Mouse (Mus musculus) heart, embryonic 10.5 days (tissue): ENCODE measurements around the gene Otx2. TPM values are rescaled to one million over a fixed set of nuclear protein-coding genes. Genes with fewer than 3 reads are reported as not detected.

Experiments
- DNase-seq: peaks from one replicate; pipeline ENCODE4 v3.0.0-alpha.2; 2017; ENCODE audit warnings: low spot score
- H3K27ac ChIP-seq: fragments of 300-500 bp; sonication (generic); 2 replicates; pipeline ENCODE4 v1.5.1; 2016; ENCODE audit warnings: mild to moderate bottlenecking
- H3K27me3 ChIP-seq: fragments of 300-500 bp; sonication (generic); 2 replicates; pipeline ENCODE4 v1.6.1; 2016; ENCODE audit warnings: mild to moderate bottlenecking; ENCODE audit not compliant: poor library complexity, insufficient read depth, severe bottlenecking
- H3K36me3 ChIP-seq: fragments of 300-500 bp; sonication (generic); 2 replicates; pipeline ENCODE4 v1.6.1; 2016; ENCODE audit warnings: mild to moderate bottlenecking, moderate library complexity
- H3K4me1 ChIP-seq: fragments of 300-500 bp; sonication (generic); 2 replicates; pipeline ENCODE4 v1.6.1; 2016; ENCODE audit warnings: mild to moderate bottlenecking
- H3K4me3 ChIP-seq: fragments of 300-500 bp; sonication (generic); 2 replicates; pipeline ENCODE4 v1.5.1; 2016; ENCODE audit warnings: mild to moderate bottlenecking, moderate library complexity
- H3K9me3 ChIP-seq: fragments of 300-500 bp; sonication (generic); 2 replicates; pipeline ENCODE4 v1.6.1; 2016; ENCODE audit warnings: mild to moderate bottlenecking, moderate library complexity
- WGBS: fragments of 180-500 bp; shearing (Covaris S2); methylation state at CpG from one replicate; pipeline ENCODE4 v1.1.7; 2016; 5-methylcytosine and 5-hydroxymethylcytosine counted together
- polyA plus RNA-seq: library from polyadenylated mRNA; unstranded; fragments of >200 nt; fragmentation: Nextera tagmentation; extraction: Ambion mirVana; gene quantifications from 2 replicates; pipeline ENCODE4 v1.2.1, GENCODE M21; 2016

Gene Otx2
- polyA plus RNA-seq, 1 experiment from 2014 or later = 0.20 TPM

DNA sequence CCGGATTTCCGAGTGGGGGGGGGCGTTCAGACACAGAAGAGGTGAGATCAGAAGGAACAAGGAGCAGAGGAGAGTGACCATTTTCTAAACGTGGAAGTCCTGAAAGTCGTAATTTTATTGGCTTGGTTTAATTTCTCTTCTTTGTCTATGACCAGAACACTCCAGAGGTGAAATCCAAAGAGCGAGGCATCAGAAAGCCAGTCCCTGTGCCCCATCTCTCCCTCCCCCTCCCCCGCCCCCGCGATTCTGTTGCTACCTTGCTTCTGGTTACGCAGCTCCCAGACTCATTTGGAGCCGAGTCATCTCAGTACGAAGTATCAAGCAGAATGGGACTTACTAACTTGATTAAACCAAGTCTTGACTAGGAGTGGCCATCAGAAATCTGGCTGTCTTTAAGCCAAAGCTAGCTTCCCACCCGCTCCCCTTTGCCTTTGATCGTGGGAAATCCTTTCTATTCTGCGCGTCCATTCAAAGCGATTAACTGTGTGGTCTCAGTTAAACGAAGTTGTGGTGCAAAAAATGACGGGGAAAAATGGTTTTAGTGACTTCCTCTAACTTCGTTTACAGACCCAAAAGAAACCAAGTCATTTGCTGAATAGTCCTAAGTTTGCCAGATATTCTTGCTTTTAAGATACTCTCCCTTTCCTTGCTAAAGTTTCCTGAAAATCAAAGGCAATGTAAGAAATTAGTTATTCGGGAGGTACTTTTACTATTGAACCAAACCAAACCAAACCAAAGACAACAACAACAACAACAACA, 17.6 kb downstream of the Otx2 start:
- DNase-seq = peak; percentile 0
- Histone ChIP-seq H3K27ac (no peak overlapping the region), H3K27me3 (peaks cover 100% of the 10 kb centered on the region), H3K9me3 (no peaks in the 10 kb centered on the region), H3K4me3 (peak overlapping the region; percentile 45), H3K36me3 (no peaks in the 10 kb centered on the region), H3K4me1 (peaks cover 20% of the 10 kb centered on the region)
- 7% methylated on average over 21 of the region's 21 CpGs for WGBS

GRCm38 (mm10) chr14:48655073-48655791, 18.4 kb downstream of the Otx2 start:
- H3K4me3 ChIP-seq = peak overlapping the region; percentile 45
- no peaks in the 10 kb centered on the region for H3K9me3 ChIP-seq
- no peak overlapping the region for H3K27ac ChIP-seq
- peaks cover 20% of the 10 kb centered on the region for H3K4me1 ChIP-seq
- WGBS = 2% methylated on average over 33 of the region's 33 CpGs
- H3K36me3 ChIP-seq = no peaks in the 10 kb centered on the region
- peak; percentile 66 for DNase-seq
- peaks cover 99% of the 10 kb centered on the region for H3K27me3 ChIP-seq

DNA sequence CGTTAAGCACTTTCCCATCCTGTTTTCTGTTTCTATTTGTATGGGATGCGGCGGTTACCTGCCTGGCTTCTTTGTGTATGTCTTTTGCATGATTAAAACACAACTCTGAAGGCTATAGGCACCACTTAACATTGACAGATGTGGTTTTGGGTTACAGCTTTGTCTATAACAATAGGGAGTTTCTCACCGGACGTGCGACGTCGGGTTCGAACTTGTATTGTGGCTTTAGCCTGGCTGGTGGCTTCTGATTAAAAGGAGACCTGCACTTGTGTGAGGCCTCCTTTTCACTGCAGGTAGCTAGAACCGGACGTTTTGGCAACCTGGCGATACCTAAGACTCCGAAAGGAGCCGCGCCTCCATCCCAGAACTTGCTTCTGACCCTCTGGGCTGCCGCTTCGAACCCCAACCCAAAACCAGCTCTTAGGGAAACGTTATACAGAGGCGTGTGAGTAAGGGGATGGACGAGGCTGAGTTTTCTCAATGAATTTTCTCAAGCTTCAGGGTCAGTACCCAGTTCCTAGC, 19.0 kb downstream of the Otx2 start:
- peak; percentile 68 for DNase-seq
- no peaks in the 10 kb centered on the region for H3K36me3 ChIP-seq
- H3K4me1 ChIP-seq = peaks cover 20% of the 10 kb centered on the region
- peak overlapping the region; percentile 45 for H3K4me3 ChIP-seq
- 4% methylated on average over 20 of the region's 20 CpGs for WGBS
- H3K27ac ChIP-seq = no peak overlapping the region
- H3K27me3 ChIP-seq = peaks cover 92% of the 10 kb centered on the region
- no peaks in the 10 kb centered on the region for H3K9me3 ChIP-seq

GRCm38 (mm10) chr14:48653676-48654510, 19.7 kb downstream of the Otx2 start:
- DNase-seq = peak; percentile 62
- H3K36me3 ChIP-seq = no peaks in the 10 kb centered on the region
- peaks cover 20% of the 10 kb centered on the region for H3K4me1 ChIP-seq
- no peak overlapping the region for H3K27ac ChIP-seq
- peaks cover 85% of the 10 kb centered on the region for H3K27me3 ChIP-seq
- WGBS = 14% methylated on average over 22 of the region's 22 CpGs
- H3K9me3 ChIP-seq = no peaks in the 10 kb centered on the region
- H3K4me3 ChIP-seq = no peak overlapping the region

GRCm38 (mm10) chr14:48653081-48653480, 20.5 kb downstream of the Otx2 start:
- H3K4me3 ChIP-seq = no peak overlapping the region
- no peak overlapping the region for H3K27ac ChIP-seq
- WGBS = 73% methylated on average over 3 of the region's 3 CpGs
- peaks cover 77% of the 10 kb centered on the region for H3K27me3 ChIP-seq
- H3K9me3 ChIP-seq = no peaks in the 10 kb centered on the region
- peaks cover 20% of the 10 kb centered on the region for H3K4me1 ChIP-seq
- peak; percentile 13 for DNase-seq
- H3K36me3 ChIP-seq = no peaks in the 10 kb centered on the region

GRCm38 (mm10) chr14:48652256-48652655, 21.4 kb downstream of the Otx2 start:
- no peaks in the 10 kb centered on the region for H3K9me3 ChIP-seq
- H3K27ac ChIP-seq = no peak overlapping the region
- WGBS = 28% methylated on average over 12 of the region's 12 CpGs
- DNase-seq = no peak
- no peaks in the 10 kb centered on the region for H3K36me3 ChIP-seq
- H3K27me3 ChIP-seq = peaks cover 69% of the 10 kb centered on the region
- H3K4me3 ChIP-seq = peak overlapping the region; percentile 36
- H3K4me1 ChIP-seq = peaks cover 20% of the 10 kb centered on the region

GRCm38 (mm10) chr14:48651471-48652211, 22.0 kb downstream of the Otx2 start:
- H3K4me3 ChIP-seq = peak overlapping the region; percentile 36
- no peaks in the 10 kb centered on the region for H3K36me3 ChIP-seq
- DNase-seq = no peak
- no peak overlapping the region for H3K27ac ChIP-seq
- WGBS = 4% methylated on average over 26 of the region's 26 CpGs
- peaks cover 20% of the 10 kb centered on the region for H3K4me1 ChIP-seq
- H3K27me3 ChIP-seq = peaks cover 63% of the 10 kb centered on the region
- H3K9me3 ChIP-seq = no peaks in the 10 kb centered on the region

GRCm38 (mm10) chr14:48641462-48642395, 31.9 kb downstream of the Otx2 start:
- no peak overlapping the region for H3K4me3 ChIP-seq
- WGBS = 83% methylated on average over 12 of the region's 12 CpGs
- no peak overlapping the region for H3K27ac ChIP-seq
- DNase-seq = no peak
- H3K4me1 ChIP-seq = no peaks in the 10 kb centered on the region
- no peaks in the 10 kb centered on the region for H3K27me3 ChIP-seq
- H3K36me3 ChIP-seq = no peaks in the 10 kb centered on the region
- H3K9me3 ChIP-seq = no peaks in the 10 kb centered on the region

DNA sequence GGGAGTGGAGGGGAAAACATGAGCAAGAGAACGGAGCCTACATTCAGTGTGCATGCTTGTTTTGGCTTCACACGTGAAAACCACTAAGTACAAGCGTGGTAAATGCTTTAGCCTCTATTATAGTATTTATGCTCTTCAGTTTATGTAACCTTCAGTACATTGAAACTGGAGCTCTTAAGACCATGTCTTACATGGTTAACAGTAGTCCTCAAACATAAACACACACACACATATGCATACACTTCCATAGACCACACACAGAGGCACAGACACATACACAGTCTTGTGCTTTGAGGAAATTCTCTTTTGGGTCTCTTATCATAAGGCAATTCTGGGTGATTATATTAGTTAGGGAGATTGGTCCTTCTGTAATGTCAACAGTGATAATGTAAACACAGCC, 40.5 kb downstream of the Otx2 start:
- H3K27ac ChIP-seq = no peak overlapping the region
- no peaks in the 10 kb centered on the region for H3K36me3 ChIP-seq
- no peaks in the 10 kb centered on the region for H3K27me3 ChIP-seq
- no peaks in the 10 kb centered on the region for H3K9me3 ChIP-seq
- 77% methylated on average over 3 of the region's 3 CpGs for WGBS
- no peak for DNase-seq
- H3K4me3 ChIP-seq = no peak overlapping the region
- H3K4me1 ChIP-seq = no peaks in the 10 kb centered on the region

DNA sequence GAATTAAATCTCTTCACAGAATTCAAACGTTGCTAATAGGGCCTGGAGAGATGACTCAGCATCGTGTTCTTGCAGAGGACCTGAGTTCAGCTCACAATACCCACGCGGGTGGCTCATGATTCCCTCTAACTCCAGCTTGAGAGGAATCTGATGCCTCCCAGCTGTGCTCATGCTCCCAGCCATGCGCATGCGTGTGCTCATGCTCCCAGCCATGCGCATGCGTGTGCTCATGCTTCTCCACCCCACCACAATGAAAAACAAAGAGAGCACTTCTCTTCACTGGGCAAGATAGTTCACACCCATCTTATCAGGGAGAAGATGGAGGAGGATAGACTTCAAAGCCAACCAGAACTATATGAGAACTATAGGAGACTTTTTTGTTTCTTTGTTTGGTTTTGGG, 41.3 kb downstream of the Otx2 start:
- Histone ChIP-seq H3K27ac (no peak overlapping the region), H3K36me3 (no peaks in the 10 kb centered on the region), H3K9me3 (no peaks in the 10 kb centered on the region), H3K4me3 (no peak overlapping the region), H3K4me1 (no peaks in the 10 kb centered on the region), H3K27me3 (no peaks in the 10 kb centered on the region)
- 82% methylated on average over 8 of the region's 8 CpGs for WGBS
- DNase-seq = no peak

- no peaks in the 10 kb centered on the region for H3K36me3 ChIP-seq
- H3K27ac ChIP-seq = no peak overlapping the region
- DNase-seq = no peak
- no peaks in the 10 kb centered on the region for H3K27me3 ChIP-seq
- no peaks in the 10 kb centered on the region for H3K9me3 ChIP-seq
- H3K4me1 ChIP-seq = no peaks in the 10 kb centered on the region
- no peak overlapping the region for H3K4me3 ChIP-seq
- WGBS = 86% methylated on average over 2 of the region's 2 CpGs
Observed at GRCm38 (mm10) chr14:48631486-48631885, 42.1 kb downstream of the Otx2 start.
